Mouse (Mus musculus) heart, postnatal 0 days (tissue): ENCODE data around the gene Baiap3.

Experiments used
- CTCF ChIP-seq: IDR thresholded peaks from 2 replicates; pipeline ENCODE4 v1.5.1; 2016; ENCODE audit warnings: antibody characterized with exemption, control low read depth, low read depth
- EP300 ChIP-seq: IDR thresholded peaks from 2 replicates; pipeline ENCODE4 v1.6.1; 2016; ENCODE audit warnings: antibody characterized with exemption, low read depth

- no peak for TF ChIP-seq CTCF
- no peak for TF ChIP-seq EP300
Observed at GRCm38 (mm10) chr17:25257804-25258261, 1.7 kb upstream of the Baiap3 start.
